Mouse (Mus musculus) liver, embryonic 12.5 days (tissue): ENCODE data around the gene Hspa1a. TPM values are rescaled to one million over a fixed set of nuclear protein-coding genes. Genes with fewer than 3 reads are reported as not detected.
"Not testable (repeated sequence)": the region's sequence is repeated elsewhere in the genome, so short reads cannot be mapped to it uniquely, and the experiment has no call there.

Experiments used
- ATAC-seq: fragments of 200-750 bp; cut with Nextera tagmentation; 2 replicates; pipeline ENCODE4 v1.8.0; 2017; ENCODE audit warnings: moderate number of reproducible peaks, mild to moderate bottlenecking, moderate library complexity
- H3K27ac ChIP-seq: fragments of 300-500 bp; sonication (generic); 2 replicates; pipeline ENCODE4 v1.5.1; 2016; ENCODE audit warnings: mild to moderate bottlenecking
- H3K27me3 ChIP-seq: fragments of 300-500 bp; sonication (generic); replicated peaks from 2 replicates; pipeline ENCODE4 v1.6.1; 2016; ENCODE audit warnings: mild to moderate bottlenecking, moderate library complexity
- H3K36me3 ChIP-seq: fragments of 300-500 bp; sonication (generic); 2 replicates; pipeline ENCODE4 v1.6.1; 2016; ENCODE audit warnings: mild to moderate bottlenecking, moderate library complexity
- H3K4me1 ChIP-seq: fragments of 300-500 bp; sonication (generic); 2 replicates; pipeline ENCODE4 v1.6.1; 2016
- H3K4me2 ChIP-seq: fragments of 300-500 bp; sonication (generic); 2 replicates; pipeline ENCODE4 v1.6.1; 2016; ENCODE audit warnings: mild to moderate bottlenecking, moderate library complexity
- H3K4me3 ChIP-seq: fragments of 300-500 bp; sonication (generic); 2 replicates; pipeline ENCODE4 v1.5.1; 2016; ENCODE audit warnings: mild to moderate bottlenecking, moderate library complexity
- H3K9ac ChIP-seq: fragments of 300-500 bp; sonication (generic); 2 replicates; pipeline ENCODE4 v1.6.1; 2016; ENCODE audit warnings: mild to moderate bottlenecking, moderate library complexity
- H3K9me3 ChIP-seq: fragments of 300-500 bp; sonication (generic); replicated peaks from 2 replicates; pipeline ENCODE4 v1.6.1; 2016; ENCODE audit warnings: mild to moderate bottlenecking, moderate library complexity
- WGBS: fragments of 180-500 bp; shearing (Covaris S2); methylation state at CpG from one replicate; pipeline ENCODE4 v1.1.7; 2016; ENCODE audit not compliant: insufficient replicate concordance; 5-methylcytosine and 5-hydroxymethylcytosine counted together
- polyA plus RNA-seq: library from polyadenylated mRNA; unstranded; fragments of >200 nt; fragmentation: Nextera tagmentation; extraction: Ambion mirVana; gene quantifications from 2 replicates; pipeline ENCODE4 v1.2.1, GENCODE M21; 2016

The Hspa1a gene
- 2.8 and 5.0 TPM in 2 replicates for polyA plus RNA-seq

DNA sequence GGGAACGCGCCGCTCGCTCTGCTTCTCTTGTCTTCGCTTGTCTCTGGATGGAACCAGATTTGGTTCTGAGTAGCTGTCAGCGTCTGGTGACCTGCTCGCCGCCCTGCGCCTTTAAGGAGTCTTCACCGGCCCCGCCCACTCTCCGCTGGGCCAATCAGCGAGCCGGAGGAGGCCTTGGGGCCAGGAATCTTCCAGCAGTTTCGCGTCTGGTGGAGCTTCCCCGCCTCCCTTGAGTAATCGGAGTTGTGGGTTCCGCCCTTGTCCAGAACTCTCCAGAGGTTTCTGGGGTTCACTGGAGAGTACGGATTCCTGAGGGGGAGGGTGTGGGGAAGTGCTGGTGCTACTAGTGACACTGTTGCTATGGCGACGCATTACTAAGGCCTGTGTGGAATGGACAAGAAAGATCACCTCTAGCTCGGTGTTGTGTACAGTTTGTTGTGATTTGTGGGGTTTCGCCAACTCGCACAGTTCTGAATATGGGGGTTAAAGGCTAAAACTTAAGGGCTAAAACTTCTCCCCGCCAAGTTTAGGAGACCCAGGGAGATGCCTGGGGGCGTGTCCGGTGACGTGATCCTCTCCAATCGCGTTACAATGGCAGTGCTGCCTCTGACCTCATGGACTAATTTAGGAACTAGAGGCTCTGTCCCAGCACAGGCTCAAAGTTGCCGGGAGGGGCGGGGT lies at the start of gene Hspa1a, which contains the start of gene Hspa1l:
Hspa1a (minus strand) TSS at position 88 of the 681 bp plus-strand sequence.
Hspa1l (plus strand) TSS at position 635 of the 681 bp plus-strand sequence.
- Histone ChIP-seq H3K27me3 (peaks cover 66% of the 10 kb centered on the region), H3K4me3 (peak within 1 kb of the TSS; percentile 44), H3K4me2 (peak within 1 kb of the TSS; percentile 69), H3K9ac (peak within 1 kb of the TSS; percentile 45)
- not testable (repeated sequence) for H3K27ac ChIP-seq, H3K36me3 ChIP-seq, H3K4me1 ChIP-seq, H3K9me3 ChIP-seq
- WGBS, result under 1% methylated on average over 32 of the region's 33 CpGs
- ATAC-seq, result peak; percentile 89

DNA sequence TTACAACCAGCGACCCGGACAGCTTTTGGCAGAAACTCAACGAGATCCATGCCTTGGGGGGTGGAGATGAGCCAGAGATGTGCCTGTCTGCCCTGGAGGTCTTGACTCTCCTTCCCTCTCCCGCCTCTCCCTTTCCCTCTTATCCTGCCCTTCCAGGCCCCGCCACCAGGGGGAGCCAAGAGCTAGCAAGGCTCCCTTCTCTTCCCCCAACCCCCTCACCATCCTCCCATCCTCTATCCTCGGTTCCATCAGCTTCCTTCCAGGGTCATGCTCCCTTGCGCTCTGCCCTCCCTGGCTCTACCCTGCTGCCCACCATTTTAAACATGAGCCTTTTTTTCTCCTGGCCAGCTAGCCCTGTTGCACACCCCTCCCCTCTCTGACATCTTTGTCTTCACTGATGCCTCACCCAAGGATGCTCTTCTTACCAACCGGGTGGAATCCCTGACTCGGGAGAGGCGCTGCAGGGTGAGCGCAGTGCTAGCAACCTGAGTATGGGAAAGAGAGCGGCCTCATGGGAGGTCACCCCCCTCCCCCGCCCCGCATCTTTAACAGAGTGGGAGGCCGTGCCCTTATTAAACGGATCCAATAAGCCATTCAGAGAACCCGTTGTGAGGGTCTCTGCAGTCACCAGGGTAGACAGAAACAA lies 49.3 kb upstream of the Hspa1a start:
- 0 out of 2 replicates have a peak, but pooled peaks cover 3% of the 10 kb centered on the region for H3K27me3 ChIP-seq
- peak overlapping the region; percentile 57 for H3K4me2 ChIP-seq
- ATAC-seq, result peak; percentile 13; the same call in 1 of the 2 replicates
- peak overlapping the region; percentile 18 for H3K4me3 ChIP-seq
- H3K4me1 ChIP-seq, result peaks cover 74% of the 10 kb centered on the region
- peaks cover 9% of the 10 kb centered on the region for H3K36me3 ChIP-seq
- 3% methylated on average over 17 of the region's 17 CpGs for WGBS
- H3K27ac ChIP-seq, result peak overlapping the region; percentile 77
- H3K9ac ChIP-seq, result peak overlapping the region; percentile 47; the same call in 1 of the 2 replicates
- no peaks in the 10 kb centered on the region for H3K9me3 ChIP-seq

GRCm38 (mm10) chr17:35020551-35020950 lies 48.6 kb upstream of the Hspa1a start:
- Histone ChIP-seq H3K27me3 (0 out of 2 replicates have a peak, but pooled peaks cover 3% of the 10 kb centered on the region), H3K36me3 (peaks cover 16% of the 10 kb centered on the region), H3K27ac (no peak overlapping the region), H3K4me1 (peaks cover 71% of the 10 kb centered on the region), H3K4me2 (no peak overlapping the region), H3K9me3 (no peaks in the 10 kb centered on the region), H3K4me3 (no peak overlapping the region), H3K9ac (no peak overlapping the region)
- 74% methylated on average over 8 of the region's 8 CpGs for WGBS
- no peak for ATAC-seq

- ATAC-seq, result no peak
- Histone ChIP-seq H3K27me3 (0 out of 2 replicates have a peak, but pooled peaks cover 3% of the 10 kb centered on the region), H3K36me3 (peaks cover 23% of the 10 kb centered on the region), H3K9me3 (no peaks in the 10 kb centered on the region), H3K9ac (no peak overlapping the region), H3K4me2 (no peak overlapping the region), H3K27ac (no peak overlapping the region), H3K4me1 (peaks cover 65% of the 10 kb centered on the region), H3K4me3 (no peak overlapping the region)
- 81% methylated on average over 11 of the region's 11 CpGs for WGBS
Observed at GRCm38 (mm10) chr17:35019894-35020293, 47.9 kb upstream of the Hspa1a start.

DNA sequence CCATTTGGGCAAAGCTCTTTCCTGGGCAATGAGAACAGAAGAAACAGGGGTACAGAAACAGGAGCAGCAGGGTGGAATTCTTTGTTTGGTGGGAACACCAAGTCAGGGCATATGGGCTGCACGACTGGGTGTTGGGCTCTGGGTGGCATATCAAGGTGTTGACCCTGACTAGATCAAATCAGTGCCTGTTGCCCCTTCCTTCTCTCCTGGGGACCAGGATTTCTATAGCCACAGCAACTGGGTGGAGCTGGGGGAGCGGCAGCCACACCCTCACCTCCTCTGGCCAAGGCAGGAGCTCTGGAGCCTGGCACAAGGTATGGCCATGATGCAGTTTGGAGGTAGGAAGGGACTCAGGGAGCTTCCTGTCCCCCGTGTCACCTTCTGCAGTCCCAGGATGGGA lies 46.2 kb upstream of the Hspa1a start:
- Histone ChIP-seq H3K4me3 (no peak overlapping the region), H3K9me3 (no peaks in the 10 kb centered on the region), H3K4me1 (peaks cover 48% of the 10 kb centered on the region), H3K27ac (no peak overlapping the region), H3K27me3 (no peaks in the 10 kb centered on the region), H3K9ac (no peak overlapping the region), H3K4me2 (no peak overlapping the region), H3K36me3 (peaks cover 40% of the 10 kb centered on the region)
- no peak for ATAC-seq
- WGBS, result 56% methylated on average over 3 of the region's 3 CpGs

DNA sequence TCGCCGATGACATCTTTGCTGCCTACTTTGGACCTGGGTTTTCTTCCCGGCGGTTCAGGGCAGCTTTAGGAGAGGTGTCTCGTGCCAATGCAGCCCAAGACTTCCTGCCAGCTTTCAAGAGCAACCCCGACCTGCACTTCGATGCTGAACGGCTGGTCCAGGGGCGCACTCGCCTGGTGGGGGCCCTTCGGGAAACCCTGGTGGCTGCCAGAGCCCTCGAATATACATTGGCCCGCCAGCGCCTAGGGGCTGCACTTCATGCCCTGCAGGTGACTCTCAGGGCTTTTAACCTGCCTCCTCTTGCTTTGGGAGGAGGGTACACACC lies 45.7 kb upstream of the Hspa1a start:
- peaks cover 45% of the 10 kb centered on the region for H3K36me3 ChIP-seq
- no peaks in the 10 kb centered on the region for H3K27me3 ChIP-seq
- H3K4me1 ChIP-seq, result peaks cover 43% of the 10 kb centered on the region
- no peak overlapping the region for H3K4me3 ChIP-seq
- 68% methylated on average over 14 of the region's 14 CpGs for WGBS
- H3K27ac ChIP-seq, result no peak overlapping the region
- H3K9me3 ChIP-seq, result no peaks in the 10 kb centered on the region
- H3K9ac ChIP-seq, result no peak overlapping the region
- ATAC-seq, result no peak
- no peak overlapping the region for H3K4me2 ChIP-seq

DNA sequence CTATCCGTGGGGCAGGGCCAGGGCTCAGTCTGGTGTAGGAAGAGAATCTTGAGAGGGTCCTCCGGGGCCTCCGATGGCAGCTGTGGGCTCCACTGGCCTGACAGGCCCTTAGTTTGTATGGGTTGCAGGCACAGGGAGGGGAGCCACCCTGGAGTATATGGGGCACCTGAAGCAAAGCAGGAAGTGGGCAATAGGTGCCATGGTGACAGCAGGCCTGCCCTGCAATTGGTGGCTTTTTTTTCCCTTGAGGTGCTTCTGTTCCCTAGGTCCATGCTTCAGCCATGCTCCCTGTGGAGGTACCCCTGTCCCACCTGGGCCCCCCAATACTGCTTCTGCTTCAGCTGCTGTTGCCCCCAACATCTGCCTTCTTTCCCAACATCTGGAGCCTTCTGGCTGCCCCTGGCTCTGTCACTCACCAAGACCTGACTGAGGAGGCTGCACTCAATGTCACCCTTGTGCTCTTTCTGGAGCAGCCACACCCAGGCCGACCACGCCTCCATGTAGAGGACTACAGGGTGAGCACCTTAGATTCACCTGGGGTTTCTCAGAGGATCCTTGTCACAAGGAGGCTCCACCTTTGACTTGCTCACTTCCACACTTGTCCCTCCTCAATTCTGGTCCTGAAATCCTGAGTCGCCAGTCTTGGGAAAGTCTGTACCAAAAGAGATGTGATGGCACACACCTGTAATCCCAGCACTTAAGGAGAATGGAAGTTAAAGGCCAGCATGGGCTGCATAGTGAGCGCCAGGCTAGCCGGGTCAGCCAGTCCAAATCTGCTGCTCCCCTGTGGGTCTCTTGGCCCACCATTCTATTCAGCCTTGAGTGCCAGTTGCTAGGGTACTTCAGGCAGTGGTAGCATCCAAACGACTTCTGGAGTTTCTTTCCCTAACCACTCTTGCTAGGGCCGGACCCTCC lies 45.1 kb upstream of the Hspa1a start:
- H3K9ac ChIP-seq, result no peak overlapping the region
- 72% methylated on average over 10 of the region's 10 CpGs for WGBS
- H3K27me3 ChIP-seq, result no peaks in the 10 kb centered on the region
- peaks cover 51% of the 10 kb centered on the region for H3K36me3 ChIP-seq
- H3K4me3 ChIP-seq, result no peak overlapping the region
- peaks cover 37% of the 10 kb centered on the region for H3K4me1 ChIP-seq
- H3K4me2 ChIP-seq, result no peak overlapping the region
- ATAC-seq, result no peak
- 0 out of 2 replicates have a peak overlapping the region, but pooled peaks have one; percentile 2 for H3K27ac ChIP-seq
- no peaks in the 10 kb centered on the region for H3K9me3 ChIP-seq

GRCm38 (mm10) chr17:35016376-35016775 lies 44.4 kb upstream of the Hspa1a start, which contains the start of gene Vwa7:
TSS of gene Vwa7 (plus strand) at chr17:35016579.
- no peaks in the 10 kb centered on the region for H3K9me3 ChIP-seq
- peak; percentile 17; the same call in 1 of the 2 replicates for ATAC-seq
- 0 out of 2 replicates have a peak within 1 kb of the TSS, but pooled peaks have one; percentile 2 for H3K27ac ChIP-seq
- no peak within 1 kb of the TSS for H3K9ac ChIP-seq
- H3K4me1 ChIP-seq, result peaks cover 30% of the 10 kb centered on the region
- no peak within 1 kb of the TSS for H3K4me3 ChIP-seq
- no peak within 1 kb of the TSS for H3K4me2 ChIP-seq
- peaks cover 58% of the 10 kb centered on the region for H3K36me3 ChIP-seq
- WGBS, result 81% methylated on average over 12 of the region's 12 CpGs
- no peaks in the 10 kb centered on the region for H3K27me3 ChIP-seq

DNA sequence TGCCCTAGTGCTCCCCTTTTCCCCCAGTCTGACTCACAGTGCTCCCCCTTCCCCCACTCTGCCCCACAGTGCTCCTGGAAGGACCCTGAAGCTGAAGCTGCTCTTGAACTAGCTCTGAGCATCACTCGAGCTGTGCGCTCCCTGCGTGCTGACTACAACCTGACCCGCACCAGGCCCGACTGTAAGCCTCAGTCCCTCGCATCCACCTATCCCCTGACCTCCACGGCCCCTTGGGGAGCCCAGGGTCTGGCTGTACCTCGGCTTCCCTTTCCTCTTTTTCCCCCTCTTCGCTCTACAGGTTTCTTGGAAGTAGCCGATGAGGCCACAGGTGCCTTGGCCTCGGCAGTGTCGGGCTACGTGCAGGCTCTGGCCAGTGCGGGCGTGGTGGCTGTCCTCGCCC lies 43.3 kb upstream of the Hspa1a start:
- no peak overlapping the region for H3K4me3 ChIP-seq
- ATAC-seq, result no peak
- H3K27me3 ChIP-seq, result no peaks in the 10 kb centered on the region
- H3K27ac ChIP-seq, result no peak overlapping the region
- peaks cover 21% of the 10 kb centered on the region for H3K4me1 ChIP-seq
- peaks cover 69% of the 10 kb centered on the region for H3K36me3 ChIP-seq
- WGBS, result 90% methylated on average over 16 of the region's 16 CpGs
- no peaks in the 10 kb centered on the region for H3K9me3 ChIP-seq
- no peak overlapping the region for H3K4me2 ChIP-seq
- no peak overlapping the region for H3K9ac ChIP-seq

GRCm38 (mm10) chr17:35013221-35013620 lies 41.3 kb upstream of the Hspa1a start:
- no peak overlapping the region for H3K9ac ChIP-seq
- 77% methylated on average over 6 of the region's 6 CpGs for WGBS
- no peaks in the 10 kb centered on the region for H3K9me3 ChIP-seq
- peaks cover 20% of the 10 kb centered on the region for H3K4me1 ChIP-seq
- no peaks in the 10 kb centered on the region for H3K27me3 ChIP-seq
- H3K27ac ChIP-seq, result no peak overlapping the region
- no peak for ATAC-seq
- H3K36me3 ChIP-seq, result peaks cover 89% of the 10 kb centered on the region
- no peak overlapping the region for H3K4me3 ChIP-seq
- no peak overlapping the region for H3K4me2 ChIP-seq

DNA sequence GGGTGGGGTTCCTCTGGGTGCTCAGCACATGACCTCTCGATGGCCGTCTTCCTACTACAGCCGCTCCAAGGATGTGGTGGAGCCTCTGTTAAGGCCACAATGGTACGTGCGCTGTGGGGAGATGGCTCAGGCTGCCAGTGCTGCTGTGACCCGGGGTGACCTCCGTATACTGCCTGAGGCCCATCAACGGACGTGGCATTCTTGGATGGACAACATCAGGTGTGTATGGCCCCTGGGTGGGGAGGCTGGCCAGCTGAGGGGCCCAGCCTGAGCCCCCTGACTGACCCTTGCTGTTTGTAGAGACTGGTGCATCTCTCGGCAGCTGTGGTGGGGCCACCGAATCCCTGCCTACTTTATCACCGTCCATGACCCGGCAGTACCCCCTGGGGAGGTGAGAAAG lies 40.5 kb upstream of the Hspa1a start:
- H3K4me2 ChIP-seq, result no peak overlapping the region
- no peak overlapping the region for H3K4me3 ChIP-seq
- no peak for ATAC-seq
- no peak overlapping the region for H3K9ac ChIP-seq
- H3K27ac ChIP-seq, result no peak overlapping the region
- H3K4me1 ChIP-seq, result peaks cover 13% of the 10 kb centered on the region
- no peaks in the 10 kb centered on the region for H3K9me3 ChIP-seq
- H3K36me3 ChIP-seq, result peaks cover 97% of the 10 kb centered on the region
- 82% methylated on average over 13 of the region's 13 CpGs for WGBS
- no peaks in the 10 kb centered on the region for H3K27me3 ChIP-seq
